Mouse (Mus musculus) ES-E14 (cell line): ENCODE measurements at regions not wholly inside any gene's neighbourhood (a gene's known extent, or its start where the extent isn't known, plus 50 kb on each side); places are given as distances from the start of the nearest gene placed in this dataset.

Experiments used
- ZC3H11A ChIP-seq: IDR thresholded peaks from 2 replicates; pipeline ENCODE4 v1.6.1; 2012; ENCODE audit warnings: low read depth, mild to moderate bottlenecking, inconsistent platforms, low read length, borderline replicate concordance
- ZNF384 ChIP-seq: IDR thresholded peaks from 2 replicates; pipeline ENCODE4 v1.6.1; 2012; ENCODE audit warnings: low read depth, low read length, inconsistent platforms

GRCm38 (mm10) chr15:60124461-60124860 is 108.0 kb upstream of the 4933412E24Rik start:
- TF ChIP-seq ZNF384 (no peak), ZC3H11A (no peak)
